Mouse (Mus musculus) bone marrow, adult 2 months (tissue): Measurements from ENCODE around the gene Cdk14. TPM values are rescaled to one million over a fixed set of nuclear protein-coding genes. Genes with fewer than 3 reads are reported as not detected.

ENCODE experiments used
- H3K27ac ChIP-seq: fragments of 200-500 bp; 2 replicates; pipeline ENCODE4 v1.5.1; 2012; ENCODE audit warnings: low read depth, mild to moderate bottlenecking, control low read depth, inconsistent platforms, low read length; ENCODE audit not compliant: control insufficient read depth, poor library complexity, insufficient read depth
- H3K4me1 ChIP-seq: fragments of 200-500 bp; 2 replicates; pipeline ENCODE4 v1.6.1; 2011; ENCODE audit warnings: low read length; ENCODE audit not compliant: control insufficient read depth, insufficient read depth
- H3K4me3 ChIP-seq: fragments of 200-500 bp; replicated peaks from 2 replicates; pipeline ENCODE3; 2011; ENCODE audit warnings: mild to moderate bottlenecking, low read depth, low read length, control low read depth; ENCODE audit not compliant: control insufficient read depth
- CTCF ChIP-seq: fragments of 200-500 bp; IDR thresholded peaks from 2 replicates; pipeline ENCODE4 v1.5.1; 2011; ENCODE audit warnings: low read length, control low read depth; ENCODE audit not compliant: control insufficient read depth, insufficient read depth
- POLR2A ChIP-seq: fragments of 200-500 bp; IDR thresholded peaks from 2 replicates; pipeline ENCODE4 v1.6.1; 2011; ENCODE audit warnings: low read depth, mild to moderate bottlenecking, control low read depth, low read length, borderline replicate concordance; ENCODE audit not compliant: control insufficient read depth
- whole genome bisulfite sequencing: fragments of 180-500 bp; shearing (Covaris S2); methylation state at CpG from one replicate; pipeline ENCODE4 v1.1.7; 2018; 5-methylcytosine and 5-hydroxymethylcytosine counted together
- polyA plus RNA-seq: library from polyadenylated mRNA; stranded (reverse); fragments of >200 nt; gene quantifications from 2 replicates; pipeline ENCODE4 v1.2.4, GENCODE M21; 2011; ENCODE audit warnings: low replicate concordance; ENCODE audit not compliant: missing spikeins, insufficient read depth, insufficient read length

The Cdk14 gene
- polyA plus RNA-seq, 1 experiment: 1.0 TPM

GRCm38 (mm10) chr5:4955392-4955791 is 464.7 kb downstream of the Cdk14 start:
- TF ChIP-seq POLR2A (no peak), CTCF (no peak)
- WGBS: 59% methylated on average over 2 of the region's 2 CpGs
- Histone ChIP-seq H3K4me1 (no peaks in the 10 kb centered on the region), H3K27ac (no peak overlapping the region), H3K4me3 (no peak overlapping the region)

- TF ChIP-seq POLR2A (no peak), CTCF (no peak)
- Histone ChIP-seq H3K27ac (no peak overlapping the region), H3K4me3 (no peak overlapping the region), H3K4me1 (no peaks in the 10 kb centered on the region)
- WGBS: 70% methylated on average over 7 of the region's 7 CpGs
These were observed 470.7 kb downstream of the Cdk14 start for GRCm38 (mm10) chr5:4949433-4949832.

- 77% methylated on average over 3 of the region's 3 CpGs for WGBS
These were observed 471.8 kb downstream of the Cdk14 start for GRCm38 (mm10) chr5:4948090-4948954.

GRCm38 (mm10) chr5:4935131-4935530 is 485.0 kb downstream of the Cdk14 start:
- TF ChIP-seq CTCF (no peak), POLR2A (no peak)
- no peaks in the 10 kb centered on the region for H3K4me1 ChIP-seq
- WGBS: 16% methylated on average over 1 of the region's 1 CpGs
- H3K27ac ChIP-seq: no peak overlapping the region
- no peak overlapping the region for H3K4me3 ChIP-seq

More at GRCm38 (mm10) chr5:4948090-4948954, 471.8 kb downstream of the Cdk14 start:
- Histone ChIP-seq H3K4me3 (no peak overlapping the region), H3K4me1 (no peaks in the 10 kb centered on the region), H3K27ac (no peak overlapping the region)
- no peak for TF ChIP-seq CTCF
- no peak for TF ChIP-seq POLR2A

GRCm38 (mm10) chr5:4934491-4934890 is 485.6 kb downstream of the Cdk14 start:
- Histone ChIP-seq H3K27ac (no peak overlapping the region), H3K4me1 (no peaks in the 10 kb centered on the region), H3K4me3 (no peak overlapping the region)
- WGBS: 71% methylated on average over 6 of the region's 6 CpGs
- TF ChIP-seq CTCF: no peak
- TF ChIP-seq POLR2A: no peak

- TF ChIP-seq CTCF (no peak), POLR2A (no peak)
- 60% methylated on average over 8 of the region's 8 CpGs for WGBS
- H3K4me1 ChIP-seq: no peaks in the 10 kb centered on the region
- no peak overlapping the region for H3K27ac ChIP-seq
- H3K4me3 ChIP-seq: no peak overlapping the region
These were observed 488.5 kb downstream of the Cdk14 start for GRCm38 (mm10) chr5:4931539-4932143.

GRCm38 (mm10) chr5:4929628-4930027 is 490.5 kb downstream of the Cdk14 start:
- H3K4me3 ChIP-seq: no peak overlapping the region
- no peak for TF ChIP-seq CTCF
- no peak for TF ChIP-seq POLR2A
- no peak overlapping the region for H3K27ac ChIP-seq
- 83% methylated on average over 3 of the region's 3 CpGs for WGBS
- H3K4me1 ChIP-seq: no peaks in the 10 kb centered on the region

- H3K27ac ChIP-seq: no peak overlapping the region
- TF ChIP-seq CTCF: no peak
- no peak for TF ChIP-seq POLR2A
- 79% methylated on average over 6 of the region's 6 CpGs for WGBS
These were observed 495.2 kb downstream of the Cdk14 start for GRCm38 (mm10) chr5:4924866-4925265.

More at GRCm38 (mm10) chr5:4924866-4925265, 495.2 kb downstream of the Cdk14 start:
- Histone ChIP-seq H3K4me3 (no peak overlapping the region), H3K4me1 (no peaks in the 10 kb centered on the region)
